Mouse (Mus musculus) heart, postnatal 10 days (tissue): ENCODE measurements around the gene Kif21a. TPM values are rescaled to one million over a fixed set of nuclear protein-coding genes. Genes with fewer than 3 reads are reported as not detected.
A peak's percentile ranks its signal among the peaks of the same experiment; 100 is the strongest.

Source experiments
- DNase-seq, 2 experiments: peaks; one replicate each; pipeline ENCODE4 v3.0.0; 2021
- intact Hi-C: fragments of 180-260 bp; cut with DNase I; formaldehyde crosslinking; loops from one replicate; pipeline ENCODE4 v1.15.1; 2025
- total RNA-seq, 2 experiments: library from RNA; stranded (reverse); gene quantifications; 2 replicates each; pipeline ENCODE4 v1.2.3; 2021

Kif21a gene
- total RNA-seq, 2 experiments from 2014 or later = 7.6 to 8.0 TPM

DNA sequence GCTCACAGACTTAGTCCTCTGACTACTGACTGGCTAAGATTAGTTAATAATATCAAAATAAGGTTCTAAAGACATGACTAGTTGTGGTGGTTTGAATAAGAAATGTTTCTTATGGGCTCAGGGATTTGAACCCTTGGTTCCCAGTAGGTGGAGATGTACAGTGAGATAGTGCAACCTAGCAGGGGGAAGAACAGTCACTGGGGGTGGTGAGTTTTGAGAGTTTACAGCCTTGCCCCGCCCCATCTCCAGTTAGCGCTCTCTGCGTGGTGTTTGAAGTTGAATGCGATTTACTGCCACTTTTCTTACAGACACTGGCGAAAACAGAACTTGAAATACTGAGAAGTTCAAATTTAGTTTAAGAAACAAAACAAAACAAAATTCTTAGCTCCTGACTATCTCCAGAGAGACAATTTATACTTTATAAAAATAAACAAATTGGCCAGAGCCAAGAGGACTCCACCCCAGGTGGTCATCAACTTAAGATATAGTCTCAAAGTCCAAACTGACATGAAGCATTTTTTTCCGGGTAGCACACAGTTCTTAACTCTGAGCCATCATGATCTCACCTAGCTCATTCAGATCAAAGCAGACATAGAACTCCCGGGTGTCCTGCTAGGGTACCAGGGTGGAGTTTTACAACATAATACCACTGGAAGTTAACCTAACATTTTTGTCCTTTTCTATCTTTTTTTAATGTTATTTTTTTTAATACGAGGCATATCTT lies 88.8 kb downstream of the Kif21a start:
- intact Hi-C loops = no loop called here
- DNase-seq = no peak

DNA sequence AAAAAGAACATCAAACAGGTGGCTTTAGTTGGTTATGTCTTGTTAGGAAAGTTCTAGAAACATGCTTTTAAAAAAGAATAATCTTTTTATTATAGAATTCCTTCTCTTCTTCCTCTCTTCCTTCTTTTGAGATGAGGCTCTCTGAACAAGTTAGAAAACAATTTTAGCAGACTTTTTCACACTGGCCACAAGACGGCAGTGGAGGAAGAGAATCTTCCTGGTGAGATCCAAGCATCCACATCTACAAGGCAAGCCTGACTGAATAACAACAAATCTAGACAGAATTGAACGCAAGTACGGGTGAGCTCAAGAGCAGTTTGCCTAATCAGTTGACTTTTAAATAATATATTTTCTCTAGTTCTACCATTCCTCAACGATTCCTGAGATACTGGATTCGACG lies 98.4 kb downstream of the Kif21a start:
- DNase-seq = no peak
- intact Hi-C loops = no loop called here

DNA sequence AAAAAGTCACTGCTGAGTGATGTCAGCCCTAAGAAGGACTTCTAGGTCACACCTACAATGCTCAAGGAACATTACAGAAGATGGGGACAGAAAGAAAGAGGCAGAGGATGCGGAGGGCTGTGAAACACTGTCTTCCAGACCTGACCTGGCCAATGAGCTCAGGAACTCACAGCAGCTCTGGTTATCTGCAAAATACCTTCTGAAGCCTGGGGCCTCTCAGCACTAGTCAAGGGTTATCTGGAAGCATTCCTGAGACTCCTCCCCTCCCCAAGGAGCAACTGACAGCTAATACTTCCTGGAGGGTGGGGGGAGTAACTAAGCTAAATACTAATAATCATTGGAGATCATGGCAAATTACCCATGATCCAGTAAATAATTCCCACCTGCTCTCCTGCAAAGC lies 111.3 kb downstream of the Kif21a start:
- intact Hi-C loops = no loop called here
- DNase-seq = no peak

DNA sequence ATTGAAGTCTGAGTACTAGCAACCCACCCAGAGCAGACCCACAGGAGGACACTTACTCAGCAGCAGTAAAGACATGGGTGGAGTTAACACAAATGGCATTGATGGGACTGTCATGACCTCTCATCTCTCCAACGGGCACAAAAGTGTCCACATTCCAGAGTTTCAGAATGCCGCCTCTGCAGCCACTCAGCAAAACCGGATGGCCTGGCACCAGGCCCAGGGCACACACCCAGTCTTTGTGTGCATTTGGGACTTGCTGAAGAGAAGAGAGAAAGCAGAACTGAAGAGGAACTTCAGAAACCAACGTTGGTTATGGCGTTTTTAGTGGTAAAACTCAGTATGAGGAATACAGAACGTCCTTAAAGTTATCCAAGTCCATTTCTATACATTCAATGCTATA lies 114.2 kb downstream of the Kif21a start:
- DNase-seq = peak; percentile 32 to 47
- intact Hi-C loops = no loop called here

DNA sequence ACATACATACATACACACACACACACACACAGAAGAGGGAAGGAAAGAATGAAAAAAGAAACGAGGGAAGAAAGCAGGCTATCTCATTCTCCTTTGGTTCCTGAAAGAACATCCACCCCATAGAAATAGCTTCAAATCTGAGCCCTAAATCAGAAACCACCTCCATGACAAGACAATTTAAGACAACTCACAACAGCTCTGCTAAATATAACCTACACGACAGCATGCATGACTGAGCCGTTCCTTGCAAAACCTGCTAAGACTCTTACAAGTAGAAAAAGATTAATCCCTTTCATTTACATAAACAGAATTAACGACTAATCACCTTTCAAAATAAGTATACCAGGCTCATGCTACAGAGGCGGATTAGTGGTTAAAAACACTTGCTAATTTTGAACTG lies 118.3 kb downstream of the Kif21a start:
- intact Hi-C loops = no loop called here
- no peak for DNase-seq

DNA sequence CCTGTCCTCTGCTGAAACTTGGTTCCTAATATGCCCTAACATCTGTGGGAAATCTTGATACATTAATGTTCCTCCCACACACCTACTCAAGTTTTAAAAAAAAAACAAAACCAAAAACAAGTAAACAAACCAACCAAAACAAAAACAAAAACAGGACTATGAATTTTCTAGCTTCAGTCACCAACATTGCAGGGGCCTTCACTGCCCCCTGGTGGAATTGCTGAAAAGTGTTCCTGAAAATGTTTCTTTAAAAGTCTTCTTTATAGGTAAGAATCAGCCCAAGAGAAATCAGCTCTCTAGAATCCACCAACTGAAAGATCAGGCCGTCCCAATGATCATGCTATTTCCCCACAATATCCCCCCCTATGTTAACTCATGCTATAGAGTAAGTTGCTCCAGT lies 120.7 kb downstream of the Kif21a start:
- DNase-seq = peak; percentile 16 to 36
- intact Hi-C loops = loop anchor here (2.0 to 5.0 kb wide), 3 partner anchors 247 to 692 kb away; no protein-coding TSS in a partner anchor

DNA sequence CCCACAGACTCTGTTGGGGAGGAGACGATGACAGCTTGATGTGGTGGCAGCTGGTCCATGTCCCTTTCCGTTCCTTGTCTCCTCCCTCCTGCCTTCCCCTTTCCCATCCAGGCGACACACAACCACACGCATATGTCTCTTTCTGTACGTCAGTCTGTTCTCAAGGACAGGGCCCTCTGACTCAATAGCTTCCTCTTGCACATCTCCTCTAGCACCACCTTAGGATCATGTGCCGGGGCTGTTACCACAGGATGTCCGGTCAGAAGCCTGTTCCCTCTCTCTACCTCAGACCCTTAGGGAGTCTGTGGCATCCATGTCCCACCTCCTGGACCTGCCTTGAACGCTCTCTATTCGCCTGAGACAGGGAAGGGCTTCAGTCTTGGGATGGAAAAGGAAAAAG lies 153.3 kb downstream of the Kif21a start:
- intact Hi-C loops = no loop called here
- DNase-seq = no peak

DNA sequence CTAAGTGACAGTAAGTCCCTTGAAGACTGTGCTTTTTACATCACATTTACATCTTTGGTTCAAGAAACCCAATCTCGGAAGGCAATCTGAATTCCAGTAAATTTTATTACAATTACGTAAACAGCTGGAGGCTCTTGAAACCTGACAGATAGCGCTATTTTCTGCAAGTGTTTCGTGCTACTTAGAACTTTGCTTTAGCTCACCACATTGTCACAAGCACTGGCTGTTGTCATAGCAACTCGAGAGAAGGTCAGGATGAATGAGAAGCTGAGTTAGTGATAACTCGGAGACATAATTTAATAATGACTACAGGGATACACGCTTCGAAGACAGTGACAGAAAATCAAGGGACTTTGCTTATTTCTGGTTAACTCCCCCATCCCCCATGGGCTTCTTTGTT lies 162.3 kb downstream of the Kif21a start:
- no peak for DNase-seq
- intact Hi-C loops = no loop called here

Other genes starting within 250 kb of the Kif21a start
- gene Abcd2, start 141.9 kb upstream of the Kif21a start, total RNA-seq = 1 to 10 TPM; 2.4 to 2.7 TPM
- not detected for gene CN725425, start 149.5 kb upstream of the Kif21a start, total RNA-seq